Mouse (Mus musculus): ENCODE measurements around the gene Tmem41b. TPM values are rescaled to one million over a fixed set of nuclear protein-coding genes. Genes with fewer than 3 reads are reported as not detected.
"Not testable (repeated sequence)": the region's sequence is repeated elsewhere in the genome, so short reads cannot be mapped to it uniquely, and the experiment has no call there.

The Tmem41b gene
- polyA plus RNA-seq (2021): 42.8 TPM

DNA sequence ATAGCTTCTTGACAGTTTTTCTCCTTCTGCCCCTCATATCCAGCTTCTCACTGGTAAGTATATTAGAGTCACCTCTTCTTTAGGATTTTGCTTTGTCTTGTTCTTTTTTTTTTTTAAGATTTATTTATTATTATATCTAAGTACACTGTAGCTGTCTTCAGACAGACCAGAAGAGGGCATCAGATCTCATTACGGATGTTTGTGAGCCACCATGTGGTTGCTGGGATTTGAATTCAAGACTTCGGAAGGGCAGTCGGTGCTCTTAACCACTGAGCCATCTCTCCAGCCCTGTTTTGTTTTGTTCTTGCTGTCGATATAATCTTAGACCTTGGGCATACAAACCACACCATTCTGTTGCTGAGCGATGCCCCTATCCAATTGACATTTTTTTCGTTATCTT, at the start of gene Tmem41b:
Tmem41b (minus strand) TSS at position 155 of the 400 bp plus-strand sequence.
- in situ Hi-C loops (cut with MboI; ENCODE audit: low pct_unique_long_range_greater_than_20kb): loop anchor here (25.0 kb wide), 1 partner anchor 276 kb away; no protein-coding TSS in a partner anchor
- POLR2A ChIA-PET: interaction anchor here (2.2 kb wide), 1 partner anchor 75 kb away, joined by 10 read pairs; the partner anchor contains the start of gene Zfp143
- CTCF ChIA-PET: interaction anchor here (1.3 to 1.8 kb wide), 10 partner anchors 10 to 75 kb away, joined by 3 to 7 read pairs (median 4); partner anchors contain the start of gene Zfp143
- not testable (repeated sequence) for ATAC-seq; DNase-seq (ENCODE audit: low read depth, low spot score); H3K27me3 ChIP-seq
- TF ChIP-seq CTCF (IDR thresholded peaks at IDR 0.05): peak; percentile 82

GRCm38 (mm10) chr7:110030342-110030741, 43.6 kb upstream of the Tmem41b start:
- CTCF ChIA-PET: interaction anchor here (0.9 to 1.2 kb wide), 2 partner anchors 12 to 15 kb away, joined by 3 to 4 read pairs; no protein-coding TSS in a partner anchor
- TF ChIP-seq CTCF (IDR thresholded peaks at IDR 0.05): no peak
- in situ Hi-C loops (cut with MboI; ENCODE audit: low pct_unique_long_range_greater_than_20kb): no loop called here
- H3K27me3 ChIP-seq: no peaks in the 10 kb centered on the region
- DNase-seq (ENCODE audit: low read depth, low spot score) (no peak), ATAC-seq (no peak)
- POLR2A ChIA-PET: interaction anchor here (0.6 to 0.7 kb wide), 3 partner anchors 9 to 37 kb away, joined by 4 to 8 read pairs (median 4); no protein-coding TSS in a partner anchor

GRCm38 (mm10) chr7:110028826-110029225, 42.1 kb upstream of the Tmem41b start:
- ChIA-PET POLR2A (no interaction called here), CTCF (interaction anchor here (1.7 kb wide), 1 partner anchor 59 kb away, joined by 5 read pairs; no protein-coding TSS in a partner anchor)
- in situ Hi-C loops (cut with MboI; ENCODE audit: low pct_unique_long_range_greater_than_20kb): loop anchor here (5.0 kb wide), 1 partner anchor 37 kb away; no protein-coding TSS in a partner anchor
- ATAC-seq: no peak
- H3K27me3 ChIP-seq: no peaks in the 10 kb centered on the region
- TF ChIP-seq CTCF (IDR thresholded peaks at IDR 0.05): no peak
- DNase-seq (ENCODE audit: low read depth, low spot score): no peak

- CTCF ChIA-PET: interaction anchor here (2.0 kb wide), 1 partner anchor 26 kb away, joined by 6 read pairs; no protein-coding TSS in a partner anchor
- in situ Hi-C loops (cut with MboI; ENCODE audit: low pct_unique_long_range_greater_than_20kb): loop anchor here (5.0 kb wide), 1 partner anchor 34 kb away; no protein-coding TSS in a partner anchor
- POLR2A ChIA-PET: no interaction called here
Observed at GRCm38 (mm10) chr7:110026594-110026993, 39.9 kb upstream of the Tmem41b start.

DNA sequence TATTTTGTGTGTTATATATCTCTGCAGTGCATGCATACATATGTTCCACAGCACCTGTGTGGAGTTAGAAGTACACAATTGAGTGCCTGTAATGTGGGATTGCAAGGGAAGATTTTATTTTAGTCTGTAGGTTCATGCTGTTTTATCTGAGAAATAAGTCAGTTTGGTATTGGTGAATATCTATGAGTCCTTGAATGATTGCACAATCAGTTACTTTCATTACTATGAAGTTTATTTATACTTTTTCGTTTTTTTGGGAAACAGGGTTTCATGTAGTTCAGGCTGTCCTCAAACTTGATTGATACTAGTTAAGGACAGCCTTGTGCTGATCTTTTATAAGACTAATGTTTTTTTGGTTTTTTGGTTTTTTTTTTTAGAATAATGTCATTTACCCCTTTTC, 36.8 kb upstream of the Tmem41b start:
- CTCF ChIA-PET: no interaction called here
- DNase-seq (ENCODE audit: low read depth, low spot score): no peak

More at GRCm38 (mm10) chr7:110026594-110026993, 39.9 kb upstream of the Tmem41b start:
- TF ChIP-seq CTCF (IDR thresholded peaks at IDR 0.05): no peak
- ATAC-seq: no peak
- DNase-seq (ENCODE audit: low read depth, low spot score): no peak
- H3K27me3 ChIP-seq: no peaks in the 10 kb centered on the region

GRCm38 (mm10) chr7:110018631-110019482, 32.1 kb upstream of the Tmem41b start:
- in situ Hi-C loops (cut with MboI; ENCODE audit: low pct_unique_long_range_greater_than_20kb): no loop called here
- POLR2A ChIA-PET: interaction anchor here (0.8 kb wide), 1 partner anchor 33 kb away, joined by 3 read pairs; no protein-coding TSS in a partner anchor
- H3K27me3 ChIP-seq: no peaks in the 10 kb centered on the region
- DNase-seq (ENCODE audit: low read depth, low spot score) (no peak), ATAC-seq (peak; percentile 71)
- CTCF ChIA-PET: interaction anchor here (0.9 kb wide), 1 partner anchor 29 kb away, joined by 3 read pairs; no protein-coding TSS in a partner anchor
- TF ChIP-seq CTCF (IDR thresholded peaks at IDR 0.05): no peak

More for the DNA sequence above, 36.8 kb upstream of the Tmem41b start:
- POLR2A ChIA-PET: no interaction called here
- H3K27me3 ChIP-seq: no peaks in the 10 kb centered on the region
- in situ Hi-C loops (cut with MboI; ENCODE audit: low pct_unique_long_range_greater_than_20kb): no loop called here
- no peak for TF ChIP-seq CTCF (IDR thresholded peaks at IDR 0.05)
- ATAC-seq: no peak

GRCm38 (mm10) chr7:110018117-110018630, 31.4 kb upstream of the Tmem41b start, which contains the start of gene Ipo7:
TSS of gene Ipo7 (plus strand) at chr7:110018274.
- H3K27me3 ChIP-seq: no peaks in the 10 kb centered on the region
- CTCF ChIA-PET: interaction anchor here (0.9 kb wide), 1 partner anchor 29 kb away, joined by 3 read pairs; no protein-coding TSS in a partner anchor
- POLR2A ChIA-PET: interaction anchor here (0.8 to 1.1 kb wide), 2 partner anchors 26 to 32 kb away, joined by 3 read pairs; no protein-coding TSS in a partner anchor
- ATAC-seq: peak; percentile 98
- DNase-seq (ENCODE audit: low read depth, low spot score): peak; percentile 56
- in situ Hi-C loops (cut with MboI; ENCODE audit: low pct_unique_long_range_greater_than_20kb): no loop called here
- TF ChIP-seq CTCF (IDR thresholded peaks at IDR 0.05): no peak

GRCm38 (mm10) chr7:110014272-110014671, 27.5 kb upstream of the Tmem41b start:
- POLR2A ChIA-PET: no interaction called here
- DNase-seq (ENCODE audit: low read depth, low spot score): no peak
- ATAC-seq: no peak
- in situ Hi-C loops (cut with MboI; ENCODE audit: low pct_unique_long_range_greater_than_20kb): no loop called here
- CTCF ChIA-PET: interaction anchor here (1.1 to 1.4 kb wide), 2 partner anchors 21 to 28 kb away, joined by 3 read pairs; partner anchors contain the start of gene Tmem41b
- TF ChIP-seq CTCF (IDR thresholded peaks at IDR 0.05): no peak
- H3K27me3 ChIP-seq: no peaks in the 10 kb centered on the region

GRCm38 (mm10) chr7:110011417-110011816, 24.7 kb upstream of the Tmem41b start:
- in situ Hi-C loops (cut with MboI; ENCODE audit: low pct_unique_long_range_greater_than_20kb): no loop called here
- no peak for TF ChIP-seq CTCF (IDR thresholded peaks at IDR 0.05)
- CTCF ChIA-PET: no interaction called here
- POLR2A ChIA-PET: no interaction called here
- no peak for ATAC-seq
- DNase-seq (ENCODE audit: low read depth, low spot score): no peak
- no peaks in the 10 kb centered on the region for H3K27me3 ChIP-seq

DNA sequence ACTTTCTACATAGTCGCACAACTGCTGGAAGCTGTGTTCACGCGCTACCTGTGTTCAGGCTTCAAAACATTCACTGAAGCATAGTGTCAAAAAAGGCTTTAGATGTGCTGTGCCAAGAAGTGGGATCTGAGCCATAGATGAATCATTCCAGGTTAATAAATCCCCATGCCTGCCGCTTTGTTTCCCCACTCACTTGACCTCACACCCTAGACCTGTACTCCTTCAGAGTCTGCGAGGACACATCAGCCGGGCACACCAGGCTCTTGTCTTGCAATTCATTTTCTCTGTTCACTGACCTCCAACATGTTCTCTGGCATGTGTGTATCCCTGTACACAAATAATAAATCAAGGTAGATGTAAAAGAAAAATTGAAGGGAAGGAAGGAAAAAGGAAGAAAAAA, 22.4 kb upstream of the Tmem41b start:
- DNase-seq (ENCODE audit: low read depth, low spot score) (peak; percentile 42), ATAC-seq (peak; percentile 69)
- no peak for TF ChIP-seq CTCF (IDR thresholded peaks at IDR 0.05)
- in situ Hi-C loops (cut with MboI; ENCODE audit: low pct_unique_long_range_greater_than_20kb): no loop called here
- CTCF ChIA-PET: no interaction called here
- POLR2A ChIA-PET: no interaction called here
- H3K27me3 ChIP-seq: no peaks in the 10 kb centered on the region

Data from Patski (cell line).